Mouse (Mus musculus) lung, embryonic 15.5 days (tissue): ENCODE results near the gene Icam5. TPM values are rescaled to one million over a fixed set of nuclear protein-coding genes. Genes with fewer than 3 reads are reported as not detected.

Experiments used
- ATAC-seq: fragments of 200-750 bp; cut with Nextera tagmentation; 2 replicates; pipeline ENCODE4 v1.8.0; 2017; ENCODE audit warnings: moderate number of reproducible peaks, borderline replicate concordance; ENCODE audit not compliant: low FRiP score, low TSS enrichment; ENCODE audit errors: extremely low read depth
- H3K27ac ChIP-seq: fragments of 300-500 bp; sonication (generic); 2 replicates; pipeline ENCODE4 v1.5.1; 2015; ENCODE audit warnings: moderate library complexity, mild to moderate bottlenecking, inconsistent platforms
- H3K27me3 ChIP-seq: fragments of 300-500 bp; sonication (generic); 2 replicates; pipeline ENCODE4 v1.6.1; 2015; ENCODE audit warnings: inconsistent platforms
- H3K36me3 ChIP-seq: fragments of 300-500 bp; sonication (generic); 2 replicates; pipeline ENCODE4 v1.6.1; 2015; ENCODE audit warnings: inconsistent platforms
- H3K4me1 ChIP-seq: fragments of 300-500 bp; sonication (generic); 2 replicates; pipeline ENCODE4 v1.6.1; 2015; ENCODE audit warnings: inconsistent platforms
- H3K4me2 ChIP-seq: fragments of 300-500 bp; sonication (generic); 2 replicates; pipeline ENCODE4 v1.6.1; 2015; ENCODE audit warnings: inconsistent platforms, mild to moderate bottlenecking, moderate library complexity
- H3K4me3 ChIP-seq: fragments of 300-500 bp; sonication (generic); 2 replicates; pipeline ENCODE4 v1.5.1; 2015; ENCODE audit warnings: mild to moderate bottlenecking, inconsistent platforms
- H3K9ac ChIP-seq: fragments of 300-500 bp; sonication (generic); 2 replicates; pipeline ENCODE4 v1.6.1; 2015; ENCODE audit warnings: inconsistent platforms
- H3K9me3 ChIP-seq: fragments of 300-500 bp; sonication (generic); 2 replicates; pipeline ENCODE4 v1.6.1; 2016; ENCODE audit warnings: inconsistent platforms
- WGBS: fragments of 180-500 bp; shearing (Covaris S2); methylation state at CpG from one replicate; pipeline ENCODE4 v1.1.7; 2015; 5-methylcytosine and 5-hydroxymethylcytosine counted together
- microRNA counts: library from miRNA; unstranded; fragments of <30 nt; microRNA quantifications from one replicate; lab custom pipeline; 2016
- microRNA-seq: library from miRNA; unstranded; fragments of <30 nt; microRNA quantifications from one replicate; pipeline ENCODE4, GENCODE M21; 2016
- polyA plus RNA-seq: library from polyadenylated mRNA; unstranded; fragments of >200 nt; fragmentation: Nextera tagmentation; extraction: Ambion mirVana; gene quantifications from 2 replicates; pipeline ENCODE4 v1.2.1, GENCODE M21; 2015

Gene Icam5
- polyA plus RNA-seq, 1 experiment from 2014 or later: 0.17 TPM

DNA sequence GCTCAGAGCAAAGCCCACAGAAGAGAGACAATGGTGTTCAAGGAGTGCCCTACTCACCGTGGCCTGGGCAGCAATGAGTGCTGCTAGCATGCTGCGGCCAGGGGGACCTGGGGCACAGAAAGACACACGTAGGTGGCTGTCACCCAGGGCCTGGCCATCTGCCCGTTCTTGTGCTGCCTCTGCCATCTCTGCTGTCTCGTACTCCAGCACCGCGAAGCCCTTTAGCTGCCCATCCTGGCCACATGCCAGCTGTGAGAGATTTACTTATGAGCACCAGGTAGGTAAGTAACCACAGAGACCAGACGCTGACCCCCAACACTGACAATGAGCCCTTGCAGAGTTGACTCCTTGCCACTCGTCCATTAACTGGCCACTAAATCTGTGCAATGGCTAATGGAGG lies 49.3 kb downstream of the Icam5 start:
- no peaks in the 10 kb centered on the region for H3K4me1 ChIP-seq
- H3K9me3 ChIP-seq: no peaks in the 10 kb centered on the region
- H3K27me3 ChIP-seq: no peaks in the 10 kb centered on the region
- H3K27ac ChIP-seq: no peak overlapping the region
- WGBS: 82% methylated on average over 9 of the region's 9 CpGs
- peaks cover 92% of the 10 kb centered on the region for H3K36me3 ChIP-seq
- no peak overlapping the region for H3K4me3 ChIP-seq
- no peak overlapping the region for H3K9ac ChIP-seq
- ATAC-seq: no peak
- H3K4me2 ChIP-seq: no peak overlapping the region

DNA sequence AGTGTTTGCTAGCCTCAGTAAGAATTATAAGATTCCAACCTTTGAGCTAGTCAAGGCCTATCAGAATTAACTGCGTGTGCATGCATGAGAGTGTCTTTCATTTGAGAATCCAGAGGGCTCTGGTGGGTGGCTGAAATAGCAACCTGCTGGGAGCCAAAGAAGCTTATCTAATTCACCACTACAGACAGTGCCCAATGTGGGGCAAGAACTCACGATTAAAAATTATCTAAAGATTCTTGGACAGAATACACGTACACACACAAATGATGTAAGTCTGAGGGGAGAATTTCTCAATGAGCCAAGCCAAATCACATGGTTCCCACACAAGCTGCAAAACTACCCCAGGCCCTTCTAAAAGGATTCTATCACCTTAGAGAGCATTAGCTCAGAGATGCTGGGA lies 51.5 kb downstream of the Icam5 start:
- no peak for ATAC-seq
- WGBS: 80% methylated on average over 3 of the region's 3 CpGs

More for the DNA sequence above, 51.5 kb downstream of the Icam5 start:
- Histone ChIP-seq H3K27me3 (no peaks in the 10 kb centered on the region), H3K9ac (no peak overlapping the region), H3K9me3 (no peaks in the 10 kb centered on the region), H3K27ac (no peak overlapping the region), H3K36me3 (peaks cover 92% of the 10 kb centered on the region), H3K4me1 (no peaks in the 10 kb centered on the region), H3K4me3 (no peak overlapping the region), H3K4me2 (no peak overlapping the region)

MicroRNA genes within 50 kb of the gene (microRNA counts, 519-probe panel; counts per million panel counts)
- 2,589 counts per million, percentile 60 among the panel's probes with 10 or more counts for microRNA mmu-miR-1900 (lab: Ali Mortazavi, UCI)

Small RNAs within 50 kb of the gene (microRNA-seq; reads per million reads assigned to microRNA genes)
- gene Mir1900 (not detected), gene Mir7082 (not detected)

Other genes with a start within 250 kb of the Icam5 start
- 0.99 and 1.4 TPM in 2 replicates for gene Col5a3, start 217.0 kb upstream of the Icam5 start, polyA plus RNA-seq
- gene Rdh8, start 213.6 kb upstream of the Icam5 start, polyA plus RNA-seq: not detected in 2 replicates
- gene A230050P20Rik, start 163.4 kb upstream of the Icam5 start, polyA plus RNA-seq: 15.7 and 18.6 TPM in 2 replicates
- gene Angptl6, start 152.3 kb upstream of the Icam5 start, polyA plus RNA-seq: 2.8 and 3.4 TPM in 2 replicates
- gene Ppan, start 143.9 kb upstream of the Icam5 start, polyA plus RNA-seq: 67.3 and 71.3 TPM in 2 replicates
- 281 and 294 TPM in 2 replicates for gene Eif3g, start 133.4 kb upstream of the Icam5 start, polyA plus RNA-seq
- gene Dnmt1, start 72.2 kb upstream of the Icam5 start, polyA plus RNA-seq: 101 and 104 TPM in 2 replicates
- 63.4 and 65.2 TPM in 2 replicates for gene S1pr2, start 55.3 kb upstream of the Icam5 start, polyA plus RNA-seq
- 157 and 160 TPM in 2 replicates for gene Mrpl4, start 29.3 kb upstream of the Icam5 start, polyA plus RNA-seq
- 55.1 and 57.5 TPM in 2 replicates for gene Icam1, start 16.1 kb upstream of the Icam5 start, polyA plus RNA-seq
- 2.4 and 2.9 TPM in 2 replicates for gene Icam4, start 2.7 kb upstream of the Icam5 start, polyA plus RNA-seq
- 0.76 and 2.1 TPM in 2 replicates for gene Zglp1, start 35.0 kb downstream of the Icam5 start, polyA plus RNA-seq
- gene Gm49373, start 41.0 kb downstream of the Icam5 start, polyA plus RNA-seq: 0.29 and 0.47 TPM in 2 replicates
- gene Fdx1l, start 41.5 kb downstream of the Icam5 start, polyA plus RNA-seq: 55.3 and 56.9 TPM in 2 replicates
- gene Gm38431, start 59.9 kb downstream of the Icam5 start, polyA plus RNA-seq: 2.4 and 2.5 TPM in 2 replicates
- 62.0 and 65.4 TPM in 2 replicates for gene Raver1, start 59.9 kb downstream of the Icam5 start, polyA plus RNA-seq
- gene Tyk2, start 99.2 kb downstream of the Icam5 start, polyA plus RNA-seq: 12.7 and 15.6 TPM in 2 replicates
- gene Cdc37, start 117.9 kb downstream of the Icam5 start, polyA plus RNA-seq: 316 and 319 TPM in 2 replicates
- gene Pde4a, start 133.6 kb downstream of the Icam5 start, polyA plus RNA-seq: 8.6 and 9.3 TPM in 2 replicates
- gene Keap1, start 207.3 kb downstream of the Icam5 start, polyA plus RNA-seq: 65.5 and 68.3 TPM in 2 replicates
- 0.10 and 0.15 TPM in 2 replicates for gene S1pr5, start 216.4 kb downstream of the Icam5 start, polyA plus RNA-seq
- 38.4 and 42.8 TPM in 2 replicates for gene Atg4d, start 233.2 kb downstream of the Icam5 start, polyA plus RNA-seq